Mouse (Mus musculus): Measurements from ENCODE around the gene Pou2f2. TPM values are rescaled to one million over a fixed set of nuclear protein-coding genes. Genes with fewer than 3 reads are reported as not detected.

Pou2f2 gene
- total RNA-seq, 2 experiments from 2014 or later, result 0.08 to 0.21 TPM

GRCm38 (mm10) chr7:25089875-25090274, 89.7 kb downstream of the Pou2f2 start:
- no peak for DNase-seq

- no peak for DNase-seq
Measured at GRCm38 (mm10) chr7:25088968-25089367, 90.6 kb downstream of the Pou2f2 start.

- no peak for DNase-seq
Measured at GRCm38 (mm10) chr7:25088531-25088930, 91.0 kb downstream of the Pou2f2 start.

- no peak for DNase-seq
Measured at GRCm38 (mm10) chr7:25087972-25088371, 91.6 kb downstream of the Pou2f2 start.

GRCm38 (mm10) chr7:25087256-25087912, 92.1 kb downstream of the Pou2f2 start:
- DNase-seq, result no peak

GRCm38 (mm10) chr7:25086656-25087055, 92.9 kb downstream of the Pou2f2 start:
- DNase-seq, result no peak

- no peak for DNase-seq
Measured at GRCm38 (mm10) chr7:25084621-25085020, 94.9 kb downstream of the Pou2f2 start.

GRCm38 (mm10) chr7:25082510-25082909, 97.0 kb downstream of the Pou2f2 start:
- no peak for DNase-seq

GRCm38 (mm10) chr7:25080431-25080830, 99.1 kb downstream of the Pou2f2 start:
- no peak for DNase-seq

GRCm38 (mm10) chr7:25079496-25080026, 100.0 kb downstream of the Pou2f2 start:
- DNase-seq, result no peak

GRCm38 (mm10) chr7:25077414-25077755, 102.1 kb downstream of the Pou2f2 start:
- DNase-seq, result no peak

- DNase-seq, result peak; percentile 99
Measured at GRCm38 (mm10) chr7:25076663-25077413, 102.7 kb downstream of the Pou2f2 start.

GRCm38 (mm10) chr7:25076296-25076662, 103.2 kb downstream of the Pou2f2 start:
- DNase-seq, result no peak

- DNase-seq, result no peak
Measured at GRCm38 (mm10) chr7:25073924-25074323, 105.6 kb downstream of the Pou2f2 start.

GRCm38 (mm10) chr7:25072716-25073390, 106.7 kb downstream of the Pou2f2 start:
- no peak for DNase-seq

GRCm38 (mm10) chr7:25071979-25072715, 107.4 kb downstream of the Pou2f2 start, which contains the start of the genes Grik5 and Zfp574:
TSS of gene Grik5 (minus strand) at chr7:25072346.
TSS of gene Zfp574 (plus strand) at chr7:25072567.
- no peak for DNase-seq

GRCm38 (mm10) chr7:25068724-25069123, 110.8 kb downstream of the Pou2f2 start:
- DNase-seq, result no peak

- DNase-seq, result no peak
Measured at GRCm38 (mm10) chr7:25067909-25068656, 111.4 kb downstream of the Pou2f2 start.

GRCm38 (mm10) chr7:25067338-25067737, 112.2 kb downstream of the Pou2f2 start:
- DNase-seq, result no peak

- no peak for DNase-seq
Measured at GRCm38 (mm10) chr7:25063900-25064299, 115.6 kb downstream of the Pou2f2 start.

- no peak for DNase-seq
Measured at GRCm38 (mm10) chr7:25063346-25063745, 116.2 kb downstream of the Pou2f2 start.
